ENCODE assay signal across 20 mouse cellular contexts in genomic region chr19:59263171-59263570, GRCm38 (mm10). TPM values are rescaled to one million over a fixed set of nuclear protein-coding genes. Genes with fewer than 3 reads are reported as not detected.
A peak's percentile ranks its signal among the peaks of the same experiment; 100 is the strongest.
DNase-seq lines count a peak whose midpoint lies in the region; ATAC-seq lines count a peak whose summit lies in the region.
"Had no signal": no experiment of that assay in that cellular context is flagged by ENCODE, and none has a peak within 500 bp of the region (broad histone marks: within the 10 kb centered on the region; RNA-seq: fewer than 3 reads in every experiment).

No protein-coding gene starts in this region.

- DNase-seq in right cerebral cortex, postnatal 4 days, result peak; percentile 46
- DNase-seq in right cerebral cortex, postnatal 36 days (ENCODE audit: low spot score in 2 of 2), result no peak
- DNase-seq in urinary bladder, adult 18-20 months (ENCODE audit: low spot score in 2 of 2), result no peak
- DNase-seq: adrenal gland, adult 2 months; adrenal gland, postnatal 25 days; cerebellum, adult 11 months; cerebellum, adult 9-10 months; cerebellum, postnatal 36 days; gastrocnemius, adult 2 months; gastrocnemius, postnatal 25 days; heart, postnatal 36 days had no signal

- 77% methylated on average over 9 of the region's 9 CpGs for WGBS in forebrain, embryonic 16.5 days
- 90% methylated on average over 9 of the region's 9 CpGs for WGBS in forebrain, embryonic 12.5 days
- 89% methylated on average over 9 of the region's 9 CpGs for WGBS in midbrain, embryonic 13.5 days
- WGBS in midbrain, embryonic 16.5 days, result 91% methylated on average over 9 of the region's 9 CpGs

- H3K27me3 ChIP-seq in forebrain, embryonic 16.5 days (replicated peaks; ENCODE audit: control insufficient read depth, insufficient read depth, low read length), result no peaks in the 10 kb centered on the region
- H3K27me3 ChIP-seq in forebrain, embryonic 12.5 days, result peaks cover 48% of the 10 kb centered on the region
- peaks cover 48% of the 10 kb centered on the region for H3K27me3 ChIP-seq in midbrain, embryonic 13.5 days
- peaks cover 8% of the 10 kb centered on the region for H3K27me3 ChIP-seq in midbrain, embryonic 16.5 days (ENCODE audit: control insufficient read depth, insufficient read depth, low read depth, low read length)

- no peak overlapping the region for H3K9ac ChIP-seq in forebrain, embryonic 16.5 days (replicated peaks; ENCODE audit: low read depth, low read length)
- no peak overlapping the region for H3K9ac ChIP-seq in forebrain, embryonic 12.5 days
- H3K9ac ChIP-seq in midbrain, embryonic 13.5 days (replicated peaks), result no peak overlapping the region
- H3K9ac ChIP-seq in midbrain, embryonic 16.5 days (ENCODE audit: low read depth, low read length), result no peak overlapping the region
- H3K9ac ChIP-seq: embryonic facial prominence, embryonic 13.5 days; heart, embryonic 13.5 days; hindbrain, embryonic 15.5 days had no signal

- H3K4me3 ChIP-seq in forebrain, embryonic 16.5 days (replicated peaks; ENCODE audit: low read length), result no peak overlapping the region
- H3K4me3 ChIP-seq in forebrain, embryonic 12.5 days (replicated peaks), result no peak overlapping the region
- no peak overlapping the region for H3K4me3 ChIP-seq in midbrain, embryonic 13.5 days (replicated peaks)
- no peak overlapping the region for H3K4me3 ChIP-seq in midbrain, embryonic 16.5 days (ENCODE audit: low read depth, low read length)
- H3K4me3 ChIP-seq: embryonic facial prominence, embryonic 13.5 days; gastrocnemius, adult 2 months; heart, embryonic 13.5 days; hindbrain, embryonic 15.5 days had no signal

- ATAC-seq in forebrain, embryonic 16.5 days, result no peak
- no peak for ATAC-seq in forebrain, embryonic 12.5 days (ENCODE audit: low FRiP score)
- ATAC-seq in midbrain, embryonic 13.5 days, result no peak
- ATAC-seq in midbrain, embryonic 16.5 days, result no peak

- no peaks in the 10 kb centered on the region for H3K9me3 ChIP-seq in forebrain, embryonic 16.5 days (ENCODE audit: control insufficient read depth, low read length)
- no peaks in the 10 kb centered on the region for H3K9me3 ChIP-seq in forebrain, embryonic 12.5 days
- no peaks in the 10 kb centered on the region for H3K9me3 ChIP-seq in midbrain, embryonic 13.5 days
- no peaks in the 10 kb centered on the region for H3K9me3 ChIP-seq in midbrain, embryonic 16.5 days (replicated peaks; ENCODE audit: control insufficient read depth, low read length, poor library complexity, severe bottlenecking)
- H3K9me3 ChIP-seq: embryonic facial prominence, embryonic 13.5 days; heart, embryonic 13.5 days; hindbrain, embryonic 15.5 days had no signal

- H3K36me3 ChIP-seq in forebrain, embryonic 16.5 days (ENCODE audit: control insufficient read depth, insufficient read depth), result no peaks in the 10 kb centered on the region
- no peaks in the 10 kb centered on the region for H3K36me3 ChIP-seq in forebrain, embryonic 12.5 days (replicated peaks)
- no peaks in the 10 kb centered on the region for H3K36me3 ChIP-seq in midbrain, embryonic 13.5 days
- H3K36me3 ChIP-seq in midbrain, embryonic 16.5 days (ENCODE audit: control insufficient read depth, insufficient read depth, low read length), result no peaks in the 10 kb centered on the region
- H3K36me3 ChIP-seq: embryonic facial prominence, embryonic 13.5 days; heart, embryonic 13.5 days; hindbrain, embryonic 15.5 days had no signal

- H3K4me1 ChIP-seq in forebrain, embryonic 16.5 days (replicated peaks; ENCODE audit: control insufficient read depth, insufficient read depth, low read length), result peaks cover 35% of the 10 kb centered on the region
- H3K4me1 ChIP-seq in forebrain, embryonic 12.5 days, result peaks cover 59% of the 10 kb centered on the region
- peaks cover 52% of the 10 kb centered on the region for H3K4me1 ChIP-seq in midbrain, embryonic 13.5 days (replicated peaks)
- H3K4me1 ChIP-seq in midbrain, embryonic 16.5 days (ENCODE audit: control insufficient read depth, insufficient read depth, low read length), result peaks cover 21% of the 10 kb centered on the region

- H3K4me2 ChIP-seq in forebrain, embryonic 16.5 days (ENCODE audit: low read length), result 0 out of 2 replicates have a peak overlapping the region, but pooled peaks have one; percentile 6
- no peak overlapping the region for H3K4me2 ChIP-seq in forebrain, embryonic 12.5 days
- peak overlapping the region; percentile 11; the same call in 1 of the 2 replicates for H3K4me2 ChIP-seq in midbrain, embryonic 13.5 days (replicated peaks)
- H3K4me2 ChIP-seq in midbrain, embryonic 16.5 days (ENCODE audit: low read length), result no peak overlapping the region
- H3K4me2 ChIP-seq: embryonic facial prominence, embryonic 13.5 days; hindbrain, embryonic 15.5 days had no signal

- no peak overlapping the region for H3K27ac ChIP-seq in forebrain, embryonic 16.5 days (ENCODE audit: low read length)
- no peak overlapping the region for H3K27ac ChIP-seq in forebrain, embryonic 12.5 days
- no peak overlapping the region for H3K27ac ChIP-seq in midbrain, embryonic 13.5 days
- no peak overlapping the region for H3K27ac ChIP-seq in midbrain, embryonic 16.5 days (ENCODE audit: low read length)
- H3K27ac ChIP-seq: embryonic facial prominence, embryonic 13.5 days; gastrocnemius, adult 2 months; heart, embryonic 13.5 days; hindbrain, embryonic 15.5 days had no signal

RNA-seq across cellular contexts. Expression of gene Slc18a2, which starts 2.5 kb away (rescaled TPM):
- polyA plus RNA-seq in forebrain, embryonic 16.5 days (2015; fragmentation: Nextera tagmentation; extraction: Ambion mirVana), result 19.8 and 21.0 TPM in 2 replicates
- 22.1 and 27.7 TPM in 2 replicates for polyA plus RNA-seq in forebrain, embryonic 12.5 days (2016; fragmentation: Nextera tagmentation; extraction: Ambion mirVana)
- 28.1 and 31.5 TPM in 2 replicates for polyA plus RNA-seq in midbrain, embryonic 13.5 days (2015; fragmentation: Nextera tagmentation; extraction: Ambion mirVana)
- polyA plus RNA-seq in midbrain, embryonic 16.5 days (2015; fragmentation: Nextera tagmentation; extraction: Ambion mirVana), result 28.7 and 30.0 TPM in 2 replicates

RNA-seq across cellular contexts. Expression of gene Kcnk18, which starts 44.2 kb away (rescaled TPM):
- polyA plus RNA-seq in forebrain, embryonic 16.5 days (2015; fragmentation: Nextera tagmentation; extraction: Ambion mirVana), result not detected in 2 replicates
- polyA plus RNA-seq in forebrain, embryonic 12.5 days (2016; fragmentation: Nextera tagmentation; extraction: Ambion mirVana), result not detected in 2 replicates
- not detected in 2 replicates for polyA plus RNA-seq in midbrain, embryonic 13.5 days (2015; fragmentation: Nextera tagmentation; extraction: Ambion mirVana)
- polyA plus RNA-seq in midbrain, embryonic 16.5 days (2015; fragmentation: Nextera tagmentation; extraction: Ambion mirVana), result 0.07 TPM in 1 of 2 replicates, not detected in the other
- polyA plus RNA-seq: adrenal gland, adult 2 months; embryonic facial prominence, embryonic 13.5 days; heart, embryonic 13.5 days; heart, postnatal 0 days; hindbrain, embryonic 11.5 days had no signal

RNA-seq across cellular contexts. Expression of gene Rps12-ps3, which starts 58.9 kb away (rescaled TPM):
- polyA plus RNA-seq in forebrain, embryonic 16.5 days (2015; fragmentation: Nextera tagmentation; extraction: Ambion mirVana), result 4.7 and 5.1 TPM in 2 replicates
- 3.0 and 11.5 TPM in 2 replicates for polyA plus RNA-seq in forebrain, embryonic 12.5 days (2016; fragmentation: Nextera tagmentation; extraction: Ambion mirVana)
- polyA plus RNA-seq in midbrain, embryonic 13.5 days (2015; fragmentation: Nextera tagmentation; extraction: Ambion mirVana), result 1.7 and 6.7 TPM in 2 replicates
- 5.3 and 6.4 TPM in 2 replicates for polyA plus RNA-seq in midbrain, embryonic 16.5 days (2015; fragmentation: Nextera tagmentation; extraction: Ambion mirVana)
- polyA plus RNA-seq: hindbrain, embryonic 15.5 days had no signal

Comparison
In these comparisons a context has a peak if more than half of its experiments do, and no peak if none do; other contexts are left out.
1. H3K4me2 ChIP-seq: peak in forebrain, embryonic 16.5 days (single experiment) and midbrain, embryonic 13.5 days (single experiment); none in forebrain, embryonic 12.5 days (single experiment) and midbrain, embryonic 16.5 days (single experiment).